Mouse (Mus musculus): Measurements from ENCODE around the gene Casp9. TPM values are rescaled to one million over a fixed set of nuclear protein-coding genes. Genes with fewer than 3 reads are reported as not detected.

Casp9 gene
- polyA plus RNA-seq, 1 experiment = 15.2 TPM

DNA sequence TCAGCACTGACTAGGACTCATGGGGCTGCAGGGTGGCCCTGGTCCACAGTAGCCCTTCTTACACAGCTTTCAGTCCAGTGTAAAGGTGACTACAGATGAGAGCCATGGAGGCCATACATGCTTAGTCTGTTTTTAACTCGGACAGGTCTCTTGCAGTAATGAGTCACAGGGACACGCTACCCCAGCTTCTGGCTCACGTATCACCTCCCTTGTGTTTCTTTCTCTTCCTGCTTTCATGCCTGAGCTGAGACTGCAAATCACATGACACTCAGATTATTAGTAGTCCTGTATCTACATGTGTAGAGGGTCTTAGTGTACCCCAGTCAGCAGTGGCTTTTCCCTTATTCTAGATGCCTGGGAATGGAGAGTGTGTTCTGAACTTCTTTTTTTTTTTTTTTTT, 28.4 kb upstream of the Casp9 start:
- Histone ChIP-seq H3K79me2 (ENCODE audit: control insufficient read depth, insufficient read depth) (no peaks in the 10 kb centered on the region), H3K4me3 (no peak overlapping the region), H3K4me2 (ENCODE audit: low read depth) (no peak overlapping the region), H3K27me3 (ENCODE audit: control insufficient read depth, insufficient read depth, insufficient read length) (no peaks in the 10 kb centered on the region), H3K36me3 (ENCODE audit: control insufficient read depth, insufficient read depth) (peaks cover 20% of the 10 kb centered on the region), H3ac (ENCODE audit: control insufficient read depth, insufficient read length) (no peak overlapping the region)
- TF ChIP-seq TCF12 (IDR thresholded peaks at IDR 0.05; ENCODE audit: insufficient read depth, poor library complexity, severe bottlenecking) (no peak), CEBPB (IDR thresholded peaks at IDR 0.05; ENCODE audit: insufficient read depth, poor library complexity, severe bottlenecking) (no peak), USF1 (IDR thresholded peaks at IDR 0.05; ENCODE audit: low read depth) (no peak), TCF3 (IDR thresholded peaks at IDR 0.05; ENCODE audit: insufficient read length, low read depth) (no peak), MYOD1 (IDR thresholded peaks at IDR 0.05; ENCODE audit: control insufficient read depth in 1 of 3, insufficient read length in 2 of 3, low read depth in 2 of 3) (no peak), MYOG (IDR thresholded peaks at IDR 0.05; ENCODE audit: control insufficient read depth in 1 of 3, insufficient read depth in 1 of 3, insufficient read length in 2 of 3, low read depth in 2 of 3) (no peak)

DNA sequence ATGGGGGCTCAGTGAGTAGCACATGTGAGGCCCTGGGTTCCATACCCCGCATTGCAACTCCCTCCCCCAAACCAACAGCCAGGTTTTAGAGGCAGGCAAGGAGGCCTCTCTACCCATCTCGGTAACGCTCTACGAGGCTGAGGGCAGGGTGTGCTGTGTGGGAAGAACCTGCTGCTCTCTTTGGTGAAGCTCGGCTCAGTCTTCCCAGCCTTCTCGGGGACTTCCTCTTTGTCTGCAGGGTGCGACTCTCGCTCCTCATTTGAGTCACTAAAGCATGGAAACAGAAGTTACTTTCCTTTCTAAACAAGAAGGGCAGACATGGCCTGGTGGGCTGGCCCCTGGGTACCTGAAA, 27.1 kb upstream of the Casp9 start:
- H3K4me3 ChIP-seq = no peak overlapping the region
- H3K4me2 ChIP-seq (ENCODE audit: low read depth) = peak overlapping the region; percentile 63
- peaks cover 23% of the 10 kb centered on the region for H3K36me3 ChIP-seq (ENCODE audit: control insufficient read depth, insufficient read depth)
- no peak overlapping the region for H3ac ChIP-seq (ENCODE audit: control insufficient read depth, insufficient read length)
- H3K27me3 ChIP-seq (ENCODE audit: control insufficient read depth, insufficient read depth, insufficient read length) = no peaks in the 10 kb centered on the region
- TF ChIP-seq SRF (IDR thresholded peaks at IDR 0.05; ENCODE audit: control insufficient read depth, insufficient read length, low read depth) = no peak
- TF ChIP-seq POLR2A (IDR thresholded peaks at IDR 0.05; ENCODE audit: insufficient read length, low read depth) = no peak
- H3K79me2 ChIP-seq (ENCODE audit: control insufficient read depth, insufficient read depth) = no peaks in the 10 kb centered on the region

DNA sequence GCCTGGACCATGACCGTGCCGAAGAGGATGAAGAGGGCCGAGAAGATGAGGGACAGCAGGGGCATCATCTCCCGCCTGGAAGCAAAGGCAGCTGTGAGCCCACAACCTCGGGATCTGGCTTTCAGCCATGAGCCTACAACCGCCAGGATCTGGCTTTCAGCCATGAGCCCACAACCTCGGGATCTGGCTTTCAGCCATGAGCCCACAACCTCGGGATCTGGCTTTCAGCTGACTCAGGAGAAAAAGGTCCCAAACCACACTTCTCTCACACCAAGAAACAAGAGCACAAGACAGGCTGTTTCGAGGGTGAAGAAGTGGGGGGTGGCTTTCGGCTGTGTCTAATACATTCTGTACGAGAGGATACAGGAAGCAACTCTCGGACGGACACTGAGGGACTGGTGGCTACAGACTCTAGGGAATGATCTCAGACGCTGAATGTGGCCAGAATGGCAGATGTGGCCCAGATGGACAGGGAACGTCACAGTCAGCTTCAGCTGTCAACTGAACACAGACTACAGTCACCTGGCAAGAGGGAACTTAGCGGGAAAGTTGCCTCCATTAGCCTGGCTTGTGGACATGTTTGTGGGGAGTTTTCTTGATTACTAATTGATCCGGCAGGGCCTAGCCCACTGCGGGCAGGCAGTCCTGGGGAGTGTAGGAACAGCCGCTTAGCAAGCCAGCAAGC, 26.6 kb upstream of the Casp9 start:
- no peak overlapping the region for H3K4me3 ChIP-seq
- H3K4me2 ChIP-seq (ENCODE audit: low read depth) = peak overlapping the region; percentile 63
- H3K36me3 ChIP-seq (ENCODE audit: control insufficient read depth, insufficient read depth) = peaks cover 21% of the 10 kb centered on the region
- no peaks in the 10 kb centered on the region for H3K27me3 ChIP-seq (ENCODE audit: control insufficient read depth, insufficient read depth, insufficient read length)
- no peaks in the 10 kb centered on the region for H3K79me2 ChIP-seq (ENCODE audit: control insufficient read depth, insufficient read depth)
- peak; percentile 66 for TF ChIP-seq TCF3 (IDR thresholded peaks at IDR 0.05; ENCODE audit: insufficient read length, low read depth)
- TF ChIP-seq POLR2A (IDR thresholded peaks at IDR 0.05; ENCODE audit: insufficient read length, low read depth) = no peak
- peak; percentile 6 to 79 (median 64) for TF ChIP-seq MYOG (IDR thresholded peaks at IDR 0.05; ENCODE audit: control insufficient read depth in 1 of 3, insufficient read depth in 1 of 3, insufficient read length in 2 of 3, low read depth in 2 of 3)
- no peak for TF ChIP-seq MAX (IDR thresholded peaks at IDR 0.05; ENCODE audit: low read depth)
- peak; percentile 17 to 69 (median 39) for TF ChIP-seq MYOD1 (IDR thresholded peaks at IDR 0.05; ENCODE audit: control insufficient read depth in 1 of 3, insufficient read length in 2 of 3, low read depth in 2 of 3)
- H3ac ChIP-seq (ENCODE audit: control insufficient read depth, insufficient read length) = no peak overlapping the region

DNA sequence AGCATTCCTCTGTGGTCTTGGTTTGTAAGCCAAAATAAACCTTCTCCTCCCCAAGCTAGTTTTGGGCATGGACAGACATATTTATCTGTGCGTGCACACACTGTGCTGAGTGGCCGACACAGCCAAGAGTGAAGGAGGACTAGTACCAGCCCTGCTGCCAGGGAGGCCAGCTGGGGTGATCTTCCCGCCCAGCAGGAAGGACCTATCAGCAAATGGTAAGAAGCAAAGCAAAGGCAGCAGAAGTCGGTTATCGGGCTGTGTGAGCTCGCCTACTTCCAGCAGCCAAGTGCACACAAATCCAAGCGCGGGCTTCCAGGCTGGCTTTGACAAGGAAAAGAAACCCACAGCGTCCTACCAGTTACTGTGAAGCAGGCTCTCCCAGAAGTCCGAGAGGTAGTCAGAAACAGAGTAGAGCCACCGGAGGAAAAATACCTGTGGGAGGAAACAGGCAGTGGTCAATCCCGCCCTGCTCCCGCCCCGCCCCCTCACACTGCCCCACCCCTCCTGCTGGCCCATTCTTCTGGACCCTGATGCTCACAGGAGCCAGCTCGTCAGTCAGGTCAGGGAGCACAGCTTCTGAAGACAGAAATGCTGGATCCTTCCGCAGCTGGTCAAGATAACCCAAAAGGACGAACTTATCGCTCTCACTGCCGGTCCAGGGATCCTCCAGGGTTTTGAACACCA, 25.9 kb upstream of the Casp9 start:
- Histone ChIP-seq H3ac (ENCODE audit: control insufficient read depth, insufficient read length) (no peak overlapping the region), H3K4me2 (ENCODE audit: low read depth) (peak overlapping the region; percentile 63), H3K4me3 (no peak overlapping the region), H3K79me2 (ENCODE audit: control insufficient read depth, insufficient read depth) (no peaks in the 10 kb centered on the region), H3K27me3 (ENCODE audit: control insufficient read depth, insufficient read depth, insufficient read length) (no peaks in the 10 kb centered on the region), H3K36me3 (ENCODE audit: control insufficient read depth, insufficient read depth) (peaks cover 17% of the 10 kb centered on the region)
- TF ChIP-seq MYOG (IDR thresholded peaks at IDR 0.05; ENCODE audit: control insufficient read depth in 1 of 3, insufficient read depth in 1 of 3, insufficient read length in 2 of 3, low read depth in 2 of 3) = peak in 1 of 3 experiments; percentile 53
- no peak for TF ChIP-seq MAX (IDR thresholded peaks at IDR 0.05; ENCODE audit: low read depth)
- no peak for TF ChIP-seq MYOD1 (IDR thresholded peaks at IDR 0.05; ENCODE audit: control insufficient read depth in 1 of 3, insufficient read length in 2 of 3, low read depth in 2 of 3)
- peak; percentile 20 for TF ChIP-seq POLR2A (IDR thresholded peaks at IDR 0.05; ENCODE audit: insufficient read length, low read depth)
- no peak for TF ChIP-seq REST (IDR thresholded peaks at IDR 0.05; ENCODE audit: insufficient read depth, insufficient read length)
- TF ChIP-seq SRF (IDR thresholded peaks at IDR 0.05; ENCODE audit: control insufficient read depth, insufficient read length, low read depth) = no peak
- no peak for TF ChIP-seq TCF3 (IDR thresholded peaks at IDR 0.05; ENCODE audit: insufficient read length, low read depth)
- TF ChIP-seq TCF12 (IDR thresholded peaks at IDR 0.05; ENCODE audit: insufficient read depth, poor library complexity, severe bottlenecking) = no peak
- peak; percentile 7 for TF ChIP-seq E2F4 (IDR thresholded peaks at IDR 0.05; ENCODE audit: insufficient read depth)
- no peak for TF ChIP-seq USF1 (IDR thresholded peaks at IDR 0.05; ENCODE audit: low read depth)
- no peak for TF ChIP-seq CEBPB (IDR thresholded peaks at IDR 0.05; ENCODE audit: insufficient read depth, poor library complexity, severe bottlenecking)
- TF ChIP-seq POLR2AphosphoS2 (IDR thresholded peaks at IDR 0.05; ENCODE audit: insufficient read length, low read depth) = no peak

DNA sequence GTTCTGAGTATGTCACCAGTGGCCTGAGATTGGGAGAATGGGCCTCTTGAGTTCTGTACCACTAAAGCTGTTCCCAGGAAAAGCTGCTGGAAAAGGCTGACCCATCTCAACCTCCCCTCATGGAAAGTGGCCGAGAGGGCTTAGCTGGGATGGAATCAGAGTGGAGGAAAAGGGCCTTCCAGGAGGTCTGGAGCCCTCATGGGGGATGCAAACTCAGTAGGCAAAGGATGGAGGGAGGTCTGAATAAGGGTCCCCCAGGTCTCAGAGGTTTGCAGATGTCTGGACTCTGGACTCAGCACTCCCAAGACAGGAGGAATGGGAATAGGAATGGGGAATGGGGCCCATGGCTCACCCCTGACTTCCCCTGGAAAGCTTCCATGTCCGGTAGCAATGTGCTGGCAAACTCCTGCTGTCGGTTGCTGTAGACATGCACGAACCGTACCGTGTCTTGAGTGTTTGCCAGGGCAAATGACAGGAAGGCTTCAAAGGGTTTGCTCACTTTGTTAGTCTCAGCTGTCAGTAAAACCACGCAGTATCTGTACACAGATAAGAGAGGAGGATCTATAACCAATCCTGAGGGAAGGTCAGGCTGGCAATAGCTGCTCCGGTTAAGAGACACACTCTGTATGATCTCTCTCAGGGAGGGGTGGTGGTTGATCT, 23.8 kb upstream of the Casp9 start:
- H3K4me2 ChIP-seq (ENCODE audit: low read depth) = no peak overlapping the region

More for the DNA sequence above, 23.8 kb upstream of the Casp9 start:
- no peaks in the 10 kb centered on the region for H3K79me2 ChIP-seq (ENCODE audit: control insufficient read depth, insufficient read depth)
- H3K36me3 ChIP-seq (ENCODE audit: control insufficient read depth, insufficient read depth) = peaks cover 17% of the 10 kb centered on the region
- no peaks in the 10 kb centered on the region for H3K27me3 ChIP-seq (ENCODE audit: control insufficient read depth, insufficient read depth, insufficient read length)
- H3ac ChIP-seq (ENCODE audit: control insufficient read depth, insufficient read length) = no peak overlapping the region
- no peak for TF ChIP-seq SRF (IDR thresholded peaks at IDR 0.05; ENCODE audit: control insufficient read depth, insufficient read length, low read depth)
- no peak for TF ChIP-seq MYOD1 (IDR thresholded peaks at IDR 0.05; ENCODE audit: control insufficient read depth in 1 of 3, insufficient read length in 2 of 3, low read depth in 2 of 3)
- TF ChIP-seq MAX (IDR thresholded peaks at IDR 0.05; ENCODE audit: low read depth) = no peak
- TF ChIP-seq TCF3 (IDR thresholded peaks at IDR 0.05; ENCODE audit: insufficient read length, low read depth) = no peak
- no peak for TF ChIP-seq POLR2AphosphoS2 (IDR thresholded peaks at IDR 0.05; ENCODE audit: insufficient read length, low read depth)
- TF ChIP-seq CEBPB (IDR thresholded peaks at IDR 0.05; ENCODE audit: insufficient read depth, poor library complexity, severe bottlenecking) = no peak
- no peak for TF ChIP-seq MYOG (IDR thresholded peaks at IDR 0.05; ENCODE audit: control insufficient read depth in 1 of 3, insufficient read depth in 1 of 3, insufficient read length in 2 of 3, low read depth in 2 of 3)
- no peak for TF ChIP-seq USF1 (IDR thresholded peaks at IDR 0.05; ENCODE audit: low read depth)
- TF ChIP-seq TCF12 (IDR thresholded peaks at IDR 0.05; ENCODE audit: insufficient read depth, poor library complexity, severe bottlenecking) = no peak
- no peak for TF ChIP-seq REST (IDR thresholded peaks at IDR 0.05; ENCODE audit: insufficient read depth, insufficient read length)
- no peak overlapping the region for H3K4me3 ChIP-seq
